Mouse (Mus musculus) liver, embryonic 12.5 days (tissue): ENCODE results near the gene Rabif. TPM values are rescaled to one million over a fixed set of nuclear protein-coding genes. Genes with fewer than 3 reads are reported as not detected.
"Not testable (repeated sequence)": the region's sequence is repeated elsewhere in the genome, so short reads cannot be mapped to it uniquely, and the experiment has no call there.

Experiments
- ATAC-seq: fragments of 200-750 bp; cut with Nextera tagmentation; 2 replicates; pipeline ENCODE4 v1.8.0; 2017; ENCODE audit warnings: moderate number of reproducible peaks, mild to moderate bottlenecking, moderate library complexity
- H3K27ac ChIP-seq: fragments of 300-500 bp; sonication (generic); 2 replicates; pipeline ENCODE4 v1.5.1; 2016; ENCODE audit warnings: mild to moderate bottlenecking
- H3K27me3 ChIP-seq: fragments of 300-500 bp; sonication (generic); replicated peaks from 2 replicates; pipeline ENCODE4 v1.6.1; 2016; ENCODE audit warnings: mild to moderate bottlenecking, moderate library complexity
- H3K36me3 ChIP-seq: fragments of 300-500 bp; sonication (generic); 2 replicates; pipeline ENCODE4 v1.6.1; 2016; ENCODE audit warnings: mild to moderate bottlenecking, moderate library complexity
- H3K4me1 ChIP-seq: fragments of 300-500 bp; sonication (generic); 2 replicates; pipeline ENCODE4 v1.6.1; 2016
- H3K4me2 ChIP-seq: fragments of 300-500 bp; sonication (generic); 2 replicates; pipeline ENCODE4 v1.6.1; 2016; ENCODE audit warnings: mild to moderate bottlenecking, moderate library complexity
- H3K4me3 ChIP-seq: fragments of 300-500 bp; sonication (generic); 2 replicates; pipeline ENCODE4 v1.5.1; 2016; ENCODE audit warnings: mild to moderate bottlenecking, moderate library complexity
- H3K9ac ChIP-seq: fragments of 300-500 bp; sonication (generic); 2 replicates; pipeline ENCODE4 v1.6.1; 2016; ENCODE audit warnings: mild to moderate bottlenecking, moderate library complexity
- H3K9me3 ChIP-seq: fragments of 300-500 bp; sonication (generic); replicated peaks from 2 replicates; pipeline ENCODE4 v1.6.1; 2016; ENCODE audit warnings: mild to moderate bottlenecking, moderate library complexity
- WGBS: fragments of 180-500 bp; shearing (Covaris S2); methylation state at CpG from one replicate; pipeline ENCODE4 v1.1.7; 2016; ENCODE audit not compliant: insufficient replicate concordance; 5-methylcytosine and 5-hydroxymethylcytosine counted together
- polyA plus RNA-seq: library from polyadenylated mRNA; unstranded; fragments of >200 nt; fragmentation: Nextera tagmentation; extraction: Ambion mirVana; gene quantifications from 2 replicates; pipeline ENCODE4 v1.2.1, GENCODE M21; 2016

Gene Rabif
- polyA plus RNA-seq, 1 experiment from 2014 or later: 24.2 TPM

- peak overlapping the region; percentile 60; the same call in 1 of the 2 replicates for H3K9ac ChIP-seq
- H3K27ac ChIP-seq: no peak overlapping the region
Measured at GRCm38 (mm10) chr1:134513876-134514590, 19.6 kb downstream of the Rabif start.

GRCm38 (mm10) chr1:134515891-134516290 lies 21.4 kb downstream of the Rabif start:
- ATAC-seq: no peak
- H3K4me1 ChIP-seq: peaks cover 37% of the 10 kb centered on the region
- no peak overlapping the region for H3K27ac ChIP-seq
- no peak overlapping the region for H3K4me2 ChIP-seq
- 70% methylated on average over 2 of the region's 2 CpGs for WGBS
- no peak overlapping the region for H3K9ac ChIP-seq
- H3K9me3 ChIP-seq: no peaks in the 10 kb centered on the region
- H3K4me3 ChIP-seq: no peak overlapping the region
- no peaks in the 10 kb centered on the region for H3K36me3 ChIP-seq
- H3K27me3 ChIP-seq: peaks cover 54% of the 10 kb centered on the region

More at GRCm38 (mm10) chr1:134513876-134514590, 19.6 kb downstream of the Rabif start:
- no peaks in the 10 kb centered on the region for H3K9me3 ChIP-seq
- peaks cover 5% of the 10 kb centered on the region; the same call in 1 of the 2 replicates for H3K36me3 ChIP-seq
- ATAC-seq: no peak
- H3K27me3 ChIP-seq: peaks cover 54% of the 10 kb centered on the region
- peak overlapping the region; percentile 55 for H3K4me3 ChIP-seq
- H3K4me2 ChIP-seq: peak overlapping the region; percentile 83
- peaks cover 28% of the 10 kb centered on the region for H3K4me1 ChIP-seq
- WGBS: 46% methylated on average over 16 of the region's 16 CpGs

- peaks cover 45% of the 10 kb centered on the region for H3K4me1 ChIP-seq
- no peaks in the 10 kb centered on the region for H3K9me3 ChIP-seq
- no peak overlapping the region for H3K4me2 ChIP-seq
- H3K9ac ChIP-seq: no peak overlapping the region
- H3K4me3 ChIP-seq: no peak overlapping the region
- H3K27me3 ChIP-seq: peaks cover 51% of the 10 kb centered on the region
- 53% methylated on average over 4 of the region's 4 CpGs for WGBS
- no peak overlapping the region for H3K27ac ChIP-seq
- no peaks in the 10 kb centered on the region for H3K36me3 ChIP-seq
- ATAC-seq: no peak
Measured at GRCm38 (mm10) chr1:134516491-134517198, 22.2 kb downstream of the Rabif start.

GRCm38 (mm10) chr1:134517841-134518240 lies 23.4 kb downstream of the Rabif start:
- not testable (repeated sequence) for H3K4me2 ChIP-seq, H3K9me3 ChIP-seq, H3K36me3 ChIP-seq, H3K4me3 ChIP-seq, H3K9ac ChIP-seq, ATAC-seq
- Histone ChIP-seq H3K4me1 (peaks cover 51% of the 10 kb centered on the region), H3K27ac (0 out of 2 replicates have a peak overlapping the region, but pooled peaks have one; percentile 0), H3K27me3 (peaks cover 39% of the 10 kb centered on the region)
- 81% methylated on average over 14 of the region's 14 CpGs for WGBS

GRCm38 (mm10) chr1:134518677-134519076 lies 24.2 kb downstream of the Rabif start:
- Histone ChIP-seq H3K9ac (no peak overlapping the region), H3K4me1 (peaks cover 42% of the 10 kb centered on the region), H3K36me3 (no peaks in the 10 kb centered on the region), H3K4me3 (no peak overlapping the region), H3K4me2 (peak overlapping the region; percentile 43), H3K9me3 (no peaks in the 10 kb centered on the region), H3K27me3 (peaks cover 31% of the 10 kb centered on the region), H3K27ac (peak overlapping the region; percentile 66; the same call in 1 of the 2 replicates)
- WGBS: 2% methylated on average over 7 of the region's 7 CpGs
- peak; percentile 75 for ATAC-seq

- 84% methylated on average over 5 of the region's 5 CpGs for WGBS
- not testable (repeated sequence) for H3K27ac ChIP-seq, ATAC-seq
Measured at GRCm38 (mm10) chr1:134519201-134519600, 24.8 kb downstream of the Rabif start.

GRCm38 (mm10) chr1:134520001-134520721 lies 25.7 kb downstream of the Rabif start:
- H3K36me3 ChIP-seq: no peaks in the 10 kb centered on the region
- H3K4me2 ChIP-seq: peak overlapping the region; percentile 24; the same call in 1 of the 2 replicates
- 32% methylated on average over 8 of the region's 8 CpGs for WGBS
- peak overlapping the region; percentile 13 for H3K9ac ChIP-seq
- peak overlapping the region; percentile 64 for H3K27ac ChIP-seq
- H3K9me3 ChIP-seq: no peaks in the 10 kb centered on the region
- H3K4me1 ChIP-seq: peaks cover 43% of the 10 kb centered on the region
- ATAC-seq: peak; percentile 68
- no peak overlapping the region for H3K4me3 ChIP-seq
- H3K27me3 ChIP-seq: peaks cover 16% of the 10 kb centered on the region

More at GRCm38 (mm10) chr1:134519201-134519600, 24.8 kb downstream of the Rabif start:
- H3K9ac ChIP-seq, H3K4me3 ChIP-seq, H3K36me3 ChIP-seq, H3K9me3 ChIP-seq, H3K4me2 ChIP-seq: not testable (repeated sequence)
- peaks cover 26% of the 10 kb centered on the region for H3K27me3 ChIP-seq
- H3K4me1 ChIP-seq: peaks cover 40% of the 10 kb centered on the region

GRCm38 (mm10) chr1:134521163-134521562 lies 26.7 kb downstream of the Rabif start:
- WGBS: 44% methylated on average over 7 of the region's 7 CpGs
- H3K27ac ChIP-seq: peak overlapping the region; percentile 64

GRCm38 (mm10) chr1:134522325-134522724 lies 27.9 kb downstream of the Rabif start:
- H3K9ac ChIP-seq: no peak overlapping the region
- no peaks in the 10 kb centered on the region for H3K27me3 ChIP-seq
- no peaks in the 10 kb centered on the region for H3K9me3 ChIP-seq
- H3K36me3 ChIP-seq: no peaks in the 10 kb centered on the region
- no peak overlapping the region for H3K4me3 ChIP-seq
- no peak overlapping the region for H3K27ac ChIP-seq
- no peak for ATAC-seq
- WGBS: 18% methylated on average over 2 of the region's 2 CpGs
- no peak overlapping the region for H3K4me2 ChIP-seq
- H3K4me1 ChIP-seq: peaks cover 64% of the 10 kb centered on the region

More at GRCm38 (mm10) chr1:134521163-134521562, 26.7 kb downstream of the Rabif start:
- Histone ChIP-seq H3K4me2 (no peak overlapping the region), H3K9ac (peak overlapping the region; percentile 13), H3K36me3 (no peaks in the 10 kb centered on the region), H3K4me3 (no peak overlapping the region), H3K9me3 (no peaks in the 10 kb centered on the region), H3K27me3 (peaks cover 6% of the 10 kb centered on the region; the same call in 1 of the 2 replicates), H3K4me1 (peaks cover 53% of the 10 kb centered on the region)
- peak; percentile 31; the same call in 1 of the 2 replicates for ATAC-seq

- WGBS: 63% methylated on average over 5 of the region's 5 CpGs
- Histone ChIP-seq H3K4me2 (no peak overlapping the region), H3K27ac (no peak overlapping the region), H3K4me1 (peaks cover 63% of the 10 kb centered on the region), H3K36me3 (no peaks in the 10 kb centered on the region), H3K9me3 (no peaks in the 10 kb centered on the region), H3K27me3 (no peaks in the 10 kb centered on the region), H3K4me3 (no peak overlapping the region), H3K9ac (no peak overlapping the region)
- no peak for ATAC-seq
Measured at GRCm38 (mm10) chr1:134524424-134524823, 30.0 kb downstream of the Rabif start.

- 78% methylated on average over 1 of the region's 1 CpGs for WGBS
Measured at GRCm38 (mm10) chr1:134525015-134525414, 30.6 kb downstream of the Rabif start.

More at GRCm38 (mm10) chr1:134525015-134525414, 30.6 kb downstream of the Rabif start:
- no peak for ATAC-seq
- no peak overlapping the region for H3K4me2 ChIP-seq
- no peaks in the 10 kb centered on the region for H3K9me3 ChIP-seq
- H3K27ac ChIP-seq: peak overlapping the region; percentile 96
- no peak overlapping the region for H3K9ac ChIP-seq
- peaks cover 64% of the 10 kb centered on the region for H3K4me1 ChIP-seq
- no peaks in the 10 kb centered on the region for H3K36me3 ChIP-seq
- H3K27me3 ChIP-seq: no peaks in the 10 kb centered on the region
- H3K4me3 ChIP-seq: no peak overlapping the region
